Mouse (Mus musculus): ENCODE measurements around the gene Hist1h3h. TPM values are rescaled to one million over a fixed set of nuclear protein-coding genes. Genes with fewer than 3 reads are reported as not detected.
"Not testable (repeated sequence)": the region's sequence is repeated elsewhere in the genome, so short reads cannot be mapped to it uniquely, and the experiment has no call there.

Gene Hist1h3h
- polyA plus RNA-seq, 1 experiment = not detected

GRCm38 (mm10) chr13:21734906-21735767, 17.7 kb downstream of the Hist1h3h start, which contains the start of gene Hist1h4j:
Gene Hist1h4j (plus strand): TSS chr13:21735064.
- WGBS = under 1% methylated on average over 48 of the region's 56 CpGs
- TF ChIP-seq POLR2A (IDR thresholded peaks at IDR 0.05; ENCODE audit: borderline replicate concordance, insufficient read depth, low read length) = peak; percentile 74; the same call in 1 of the 2 replicates
- H3K27ac ChIP-seq (ENCODE audit: insufficient read depth, low read length); H3K27me3 ChIP-seq (ENCODE audit: control insufficient read depth, insufficient read depth, low read length); H3K4me1 ChIP-seq (ENCODE audit: control insufficient read depth, insufficient read depth, low read length): not testable (repeated sequence)
- peak; percentile 80 to 81 for DNase-seq
- H3K4me3 ChIP-seq (replicated peaks; ENCODE audit: insufficient read depth, low read depth, low read length) = peak within 1 kb of the TSS; percentile 35

- H3K27ac ChIP-seq (ENCODE audit: insufficient read depth, low read length) = no peak overlapping the region
- no peaks in the 10 kb centered on the region for H3K4me1 ChIP-seq (ENCODE audit: control insufficient read depth, insufficient read depth, low read length)
- H3K27me3 ChIP-seq (ENCODE audit: control insufficient read depth, insufficient read depth, low read length) = no peaks in the 10 kb centered on the region
- H3K4me3 ChIP-seq (replicated peaks; ENCODE audit: insufficient read depth, low read depth, low read length) = no peak overlapping the region
- TF ChIP-seq POLR2A (IDR thresholded peaks at IDR 0.05; ENCODE audit: borderline replicate concordance, insufficient read depth, low read length) (no peak), CTCF (IDR thresholded peaks at IDR 0.05; ENCODE audit: borderline replicate concordance, insufficient read depth, low read depth, low read length) (no peak)
- 97% methylated on average over 1 of the region's 1 CpGs for WGBS
- DNase-seq = no peak
These were observed 27.5 kb downstream of the Hist1h3h start for GRCm38 (mm10) chr13:21745006-21745405.

GRCm38 (mm10) chr13:21749387-21750158, 32.1 kb downstream of the Hist1h3h start:
- WGBS = 15% methylated on average over 5 of the region's 5 CpGs
- H3K4me1 ChIP-seq (ENCODE audit: control insufficient read depth, insufficient read depth, low read length) = no peaks in the 10 kb centered on the region
- no peak overlapping the region; the same call in 1 of the 2 replicates for H3K27ac ChIP-seq (ENCODE audit: insufficient read depth, low read length)

GRCm38 (mm10) chr13:21750159-21751017, 32.9 kb downstream of the Hist1h3h start, which contains the start of gene Hist1h4k:
Gene Hist1h4k (minus strand): TSS chr13:21750505.
- peak within 1 kb of the TSS; percentile 59 for H3K4me3 ChIP-seq (replicated peaks; ENCODE audit: insufficient read depth, low read depth, low read length)
- under 1% methylated on average over 50 of the region's 56 CpGs for WGBS
- H3K27ac ChIP-seq (ENCODE audit: insufficient read depth, low read length) = peak within 1 kb of the TSS; percentile 41; the same call in 1 of the 2 replicates
- not testable (repeated sequence) for H3K27me3 ChIP-seq (ENCODE audit: control insufficient read depth, insufficient read depth, low read length); H3K4me1 ChIP-seq (ENCODE audit: control insufficient read depth, insufficient read depth, low read length)
- peak; percentile 89; the same call in 1 of the 2 replicates for TF ChIP-seq POLR2A (IDR thresholded peaks at IDR 0.05; ENCODE audit: borderline replicate concordance, insufficient read depth, low read length)
- peak; percentile 95 for DNase-seq

More at GRCm38 (mm10) chr13:21749387-21750158, 32.1 kb downstream of the Hist1h3h start:
- Histone ChIP-seq H3K27me3 (ENCODE audit: control insufficient read depth, insufficient read depth, low read length) (no peaks in the 10 kb centered on the region), H3K4me3 (replicated peaks; ENCODE audit: insufficient read depth, low read depth, low read length) (peak overlapping the region; percentile 48)
- no peak for TF ChIP-seq POLR2A (IDR thresholded peaks at IDR 0.05; ENCODE audit: borderline replicate concordance, insufficient read depth, low read length)
- TF ChIP-seq CTCF (IDR thresholded peaks at IDR 0.05; ENCODE audit: borderline replicate concordance, insufficient read depth, low read depth, low read length) = no peak
- DNase-seq = no peak

GRCm38 (mm10) chr13:21751417-21751816, 34.0 kb downstream of the Hist1h3h start:
- Histone ChIP-seq H3K4me3 (replicated peaks; ENCODE audit: insufficient read depth, low read depth, low read length) (no peak overlapping the region), H3K27me3 (ENCODE audit: control insufficient read depth, insufficient read depth, low read length) (no peaks in the 10 kb centered on the region), H3K4me1 (ENCODE audit: control insufficient read depth, insufficient read depth, low read length) (no peaks in the 10 kb centered on the region), H3K27ac (ENCODE audit: insufficient read depth, low read length) (no peak overlapping the region)
- TF ChIP-seq POLR2A (IDR thresholded peaks at IDR 0.05; ENCODE audit: borderline replicate concordance, insufficient read depth, low read length) = no peak
- no peak for TF ChIP-seq CTCF (IDR thresholded peaks at IDR 0.05; ENCODE audit: borderline replicate concordance, insufficient read depth, low read depth, low read length)
- no peak for DNase-seq

GRCm38 (mm10) chr13:21751827-21752226, 34.4 kb downstream of the Hist1h3h start:
- Histone ChIP-seq H3K4me3 (replicated peaks; ENCODE audit: insufficient read depth, low read depth, low read length) (no peak overlapping the region), H3K27ac (ENCODE audit: insufficient read depth, low read length) (no peak overlapping the region), H3K27me3 (ENCODE audit: control insufficient read depth, insufficient read depth, low read length) (no peaks in the 10 kb centered on the region), H3K4me1 (ENCODE audit: control insufficient read depth, insufficient read depth, low read length) (no peaks in the 10 kb centered on the region)
- TF ChIP-seq POLR2A (IDR thresholded peaks at IDR 0.05; ENCODE audit: borderline replicate concordance, insufficient read depth, low read length) (no peak), CTCF (IDR thresholded peaks at IDR 0.05; ENCODE audit: borderline replicate concordance, insufficient read depth, low read depth, low read length) (no peak)
- DNase-seq = no peak
- WGBS = 50% methylated on average over 3 of the region's 3 CpGs

- DNase-seq = no peak
- 30% methylated on average over 3 of the region's 3 CpGs for WGBS
- no peaks in the 10 kb centered on the region for H3K4me1 ChIP-seq (ENCODE audit: control insufficient read depth, insufficient read depth, low read length)
- H3K4me3 ChIP-seq (replicated peaks; ENCODE audit: insufficient read depth, low read depth, low read length) = no peak overlapping the region
- H3K27me3 ChIP-seq (ENCODE audit: control insufficient read depth, insufficient read depth, low read length) = no peaks in the 10 kb centered on the region
- TF ChIP-seq POLR2A (IDR thresholded peaks at IDR 0.05; ENCODE audit: borderline replicate concordance, insufficient read depth, low read length) = no peak
- TF ChIP-seq CTCF (IDR thresholded peaks at IDR 0.05; ENCODE audit: borderline replicate concordance, insufficient read depth, low read depth, low read length) = no peak
- H3K27ac ChIP-seq (ENCODE audit: insufficient read depth, low read length) = no peak overlapping the region
These were observed 34.9 kb downstream of the Hist1h3h start for GRCm38 (mm10) chr13:21752356-21752755.
